Mouse (Mus musculus) hindbrain, embryonic 13.5 days (tissue): ENCODE measurements around the gene Parp9. TPM values are rescaled to one million over a fixed set of nuclear protein-coding genes. Genes with fewer than 3 reads are reported as not detected.

Experiments used
- polyA plus RNA-seq: library from polyadenylated mRNA; unstranded; fragments of >200 nt; fragmentation: Nextera tagmentation; extraction: Ambion mirVana; gene quantifications from 2 replicates; pipeline ENCODE4 v1.2.1, GENCODE M21; 2015

Gene Parp9
- polyA plus RNA-seq, 1 experiment from 2014 or later, result 1.9 TPM

Other genes with a start within 250 kb of the Parp9 start
- gene Dirc2, start 169.1 kb upstream of the Parp9 start, polyA plus RNA-seq, result 27.1 and 30.8 TPM in 2 replicates
- gene Hspbap1, start 168.1 kb upstream of the Parp9 start, polyA plus RNA-seq, result 18.6 and 18.8 TPM in 2 replicates
- gene Parp14, start 66.9 kb upstream of the Parp9 start, polyA plus RNA-seq, result 0.17 and 0.48 TPM in 2 replicates
- gene Dtx3l, start 681 bp downstream of the Parp9 start, polyA plus RNA-seq, result 1.3 and 1.5 TPM in 2 replicates
- gene Kpna1, start 40.3 kb downstream of the Parp9 start, polyA plus RNA-seq, result 79.2 and 82.8 TPM in 2 replicates
- gene Wdr5b, start 102.7 kb downstream of the Parp9 start, polyA plus RNA-seq, result 14.1 and 14.8 TPM in 2 replicates
- 144 and 159 TPM in 2 replicates for gene Fam162a, start 133.1 kb downstream of the Parp9 start, polyA plus RNA-seq
- gene Ccdc58, start 133.2 kb downstream of the Parp9 start, polyA plus RNA-seq, result 35.2 and 42.1 TPM in 2 replicates
- gene Csta1, start 192.8 kb downstream of the Parp9 start, polyA plus RNA-seq, result 0.06 TPM in 1 of 2 replicates, not detected in the other
- gene Stfa2l1, start 218.3 kb downstream of the Parp9 start, polyA plus RNA-seq, result 0.56 TPM in 1 of 2 replicates, not detected in the other
- gene Gm5483, start 245.7 kb downstream of the Parp9 start, polyA plus RNA-seq, result 1.4 TPM in 1 of 2 replicates, not detected in the other